Mouse (Mus musculus) hindbrain, embryonic 13.5 days (tissue): Measurements from ENCODE around the gene Ppp2r5a. TPM values are rescaled to one million over a fixed set of nuclear protein-coding genes. Genes with fewer than 3 reads are reported as not detected.

Experiments
- ATAC-seq: fragments of 200-750 bp; cut with Nextera tagmentation; 2 replicates; pipeline ENCODE4 v1.8.0; 2017; ENCODE audit warnings: moderate TSS enrichment; ENCODE audit not compliant: low FRiP score
- H3K27ac ChIP-seq: fragments of 300-500 bp; sonication (generic); 2 replicates; pipeline ENCODE4 v1.5.1; 2015; ENCODE audit warnings: inconsistent platforms, mild to moderate bottlenecking, moderate library complexity
- H3K27me3 ChIP-seq: fragments of 300-500 bp; sonication (generic); 2 replicates; pipeline ENCODE4 v1.6.1; 2015; ENCODE audit warnings: mild to moderate bottlenecking, inconsistent platforms
- H3K36me3 ChIP-seq: fragments of 300-500 bp; sonication (generic); 2 replicates; pipeline ENCODE4 v1.6.1; 2015; ENCODE audit warnings: mild to moderate bottlenecking, inconsistent platforms
- H3K4me1 ChIP-seq: fragments of 300-500 bp; sonication (generic); replicated peaks from 2 replicates; pipeline ENCODE4 v1.6.1; 2015; ENCODE audit warnings: inconsistent platforms
- H3K4me2 ChIP-seq: fragments of 300-500 bp; sonication (generic); 2 replicates; pipeline ENCODE4 v1.6.1; 2015; ENCODE audit warnings: inconsistent platforms, mild to moderate bottlenecking, moderate library complexity
- H3K4me3 ChIP-seq: fragments of 300-500 bp; sonication (generic); 2 replicates; pipeline ENCODE4 v1.5.1; 2015; ENCODE audit warnings: mild to moderate bottlenecking, inconsistent platforms
- H3K9ac ChIP-seq: fragments of 300-500 bp; sonication (generic); 2 replicates; pipeline ENCODE4 v1.6.1; 2015; ENCODE audit warnings: mild to moderate bottlenecking, inconsistent platforms
- H3K9me3 ChIP-seq: fragments of 300-500 bp; sonication (generic); 2 replicates; pipeline ENCODE4 v1.6.1; 2016; ENCODE audit warnings: inconsistent platforms
- WGBS: fragments of 180-500 bp; shearing (Covaris S2); methylation state at CpG from one replicate; pipeline ENCODE4 v1.1.7; 2015; 5-methylcytosine and 5-hydroxymethylcytosine counted together
- polyA plus RNA-seq: library from polyadenylated mRNA; unstranded; fragments of >200 nt; fragmentation: Nextera tagmentation; extraction: Ambion mirVana; gene quantifications from 2 replicates; pipeline ENCODE4 v1.2.1, GENCODE M21; 2015

Ppp2r5a gene
- polyA plus RNA-seq, 1 experiment from 2014 or later, result 7.5 TPM

GRCm38 (mm10) chr1:191313158-191313557 is 89.9 kb downstream of the Ppp2r5a start:
- no peak for ATAC-seq
- H3K4me3 ChIP-seq, result peak overlapping the region; percentile 45; the same call in 1 of the 2 replicates
- H3K27ac ChIP-seq, result no peak overlapping the region
- WGBS, result 76% methylated on average over 6 of the region's 6 CpGs
- H3K4me1 ChIP-seq, result peaks cover 16% of the 10 kb centered on the region
- peaks cover 5% of the 10 kb centered on the region for H3K36me3 ChIP-seq
- H3K4me2 ChIP-seq, result peak overlapping the region; percentile 51; the same call in 1 of the 2 replicates
- no peaks in the 10 kb centered on the region for H3K9me3 ChIP-seq
- H3K9ac ChIP-seq, result peak overlapping the region; percentile 63; the same call in 1 of the 2 replicates
- no peaks in the 10 kb centered on the region for H3K27me3 ChIP-seq

GRCm38 (mm10) chr1:191312513-191312941 is 90.5 kb downstream of the Ppp2r5a start:
- Histone ChIP-seq H3K9me3 (no peaks in the 10 kb centered on the region), H3K4me1 (peaks cover 15% of the 10 kb centered on the region), H3K27ac (no peak overlapping the region), H3K27me3 (no peaks in the 10 kb centered on the region), H3K4me3 (peak overlapping the region; percentile 45), H3K36me3 (peaks cover 12% of the 10 kb centered on the region), H3K9ac (peak overlapping the region; percentile 63; the same call in 1 of the 2 replicates), H3K4me2 (peak overlapping the region; percentile 51)
- peak; percentile 78 for ATAC-seq
- 2% methylated on average over 14 of the region's 14 CpGs for WGBS

GRCm38 (mm10) chr1:191311296-191311898 is 91.7 kb downstream of the Ppp2r5a start:
- H3K36me3 ChIP-seq, result peaks cover 23% of the 10 kb centered on the region
- H3K4me3 ChIP-seq, result no peak overlapping the region
- H3K27ac ChIP-seq, result no peak overlapping the region
- H3K4me1 ChIP-seq, result peaks cover 8% of the 10 kb centered on the region
- no peak overlapping the region for H3K9ac ChIP-seq
- 74% methylated on average over 4 of the region's 4 CpGs for WGBS
- H3K9me3 ChIP-seq, result no peaks in the 10 kb centered on the region
- no peak overlapping the region for H3K4me2 ChIP-seq
- no peaks in the 10 kb centered on the region for H3K27me3 ChIP-seq
- ATAC-seq, result no peak

- no peak overlapping the region for H3K4me3 ChIP-seq
- 83% methylated on average over 9 of the region's 9 CpGs for WGBS
- no peak for ATAC-seq
- no peaks in the 10 kb centered on the region for H3K9me3 ChIP-seq
- H3K27ac ChIP-seq, result no peak overlapping the region
- H3K36me3 ChIP-seq, result peaks cover 25% of the 10 kb centered on the region
- peaks cover 7% of the 10 kb centered on the region for H3K4me1 ChIP-seq
- no peak overlapping the region for H3K4me2 ChIP-seq
- no peaks in the 10 kb centered on the region for H3K27me3 ChIP-seq
- H3K9ac ChIP-seq, result no peak overlapping the region
Measured at GRCm38 (mm10) chr1:191307766-191308455, 95.2 kb downstream of the Ppp2r5a start.

GRCm38 (mm10) chr1:191306316-191306715 is 96.8 kb downstream of the Ppp2r5a start:
- H3K4me2 ChIP-seq, result no peak overlapping the region
- H3K4me1 ChIP-seq, result no peaks in the 10 kb centered on the region; the same call in 1 of the 2 replicates
- 88% methylated on average over 9 of the region's 9 CpGs for WGBS
- H3K36me3 ChIP-seq, result peaks cover 25% of the 10 kb centered on the region
- no peak overlapping the region for H3K4me3 ChIP-seq
- H3K9ac ChIP-seq, result no peak overlapping the region
- H3K27me3 ChIP-seq, result no peaks in the 10 kb centered on the region
- no peaks in the 10 kb centered on the region for H3K9me3 ChIP-seq
- H3K27ac ChIP-seq, result no peak overlapping the region
- ATAC-seq, result no peak

- ATAC-seq, result no peak
- WGBS, result 62% methylated on average over 7 of the region's 7 CpGs
Measured at GRCm38 (mm10) chr1:191305610-191306009, 97.5 kb downstream of the Ppp2r5a start.

GRCm38 (mm10) chr1:191304216-191304615 is 98.9 kb downstream of the Ppp2r5a start:
- Histone ChIP-seq H3K27me3 (no peaks in the 10 kb centered on the region), H3K9me3 (no peaks in the 10 kb centered on the region), H3K4me3 (no peak overlapping the region), H3K4me1 (no peaks in the 10 kb centered on the region; the same call in 1 of the 2 replicates), H3K27ac (no peak overlapping the region), H3K4me2 (no peak overlapping the region), H3K36me3 (peaks cover 24% of the 10 kb centered on the region), H3K9ac (no peak overlapping the region)
- no peak for ATAC-seq
- 74% methylated on average over 6 of the region's 6 CpGs for WGBS

More at GRCm38 (mm10) chr1:191305610-191306009, 97.5 kb downstream of the Ppp2r5a start:
- no peaks in the 10 kb centered on the region for H3K27me3 ChIP-seq
- no peaks in the 10 kb centered on the region for H3K9me3 ChIP-seq
- H3K4me2 ChIP-seq, result no peak overlapping the region
- H3K9ac ChIP-seq, result no peak overlapping the region
- H3K36me3 ChIP-seq, result peaks cover 25% of the 10 kb centered on the region
- no peaks in the 10 kb centered on the region; the same call in 1 of the 2 replicates for H3K4me1 ChIP-seq
- H3K4me3 ChIP-seq, result no peak overlapping the region
- H3K27ac ChIP-seq, result no peak overlapping the region

- Histone ChIP-seq H3K9ac (no peak overlapping the region), H3K4me2 (no peak overlapping the region), H3K9me3 (no peaks in the 10 kb centered on the region), H3K36me3 (peaks cover 22% of the 10 kb centered on the region), H3K4me3 (no peak overlapping the region), H3K4me1 (no peaks in the 10 kb centered on the region; the same call in 1 of the 2 replicates), H3K27ac (no peak overlapping the region), H3K27me3 (no peaks in the 10 kb centered on the region)
- 79% methylated on average over 3 of the region's 3 CpGs for WGBS
- ATAC-seq, result no peak
Measured at GRCm38 (mm10) chr1:191303736-191304135, 99.3 kb downstream of the Ppp2r5a start.

Other genes starting within 250 kb of the Ppp2r5a start
- not detected in 2 replicates for gene Fam71a, start 238.5 kb downstream of the Ppp2r5a start, polyA plus RNA-seq
- 1.2 and 1.5 TPM in 2 replicates for gene Atf3, start 185.2 kb downstream of the Ppp2r5a start, polyA plus RNA-seq
- 105 and 109 TPM in 2 replicates for gene Nenf, start 85.1 kb downstream of the Ppp2r5a start, polyA plus RNA-seq
- 36.7 and 39.9 TPM in 2 replicates for gene Tmem206, start 77.4 kb downstream of the Ppp2r5a start, polyA plus RNA-seq
- 11.4 TPM in 2 replicates for gene Dtl, start 172.3 kb upstream of the Ppp2r5a start, polyA plus RNA-seq
- 44.0 and 48.2 TPM in 2 replicates for gene Ints7, start 172.4 kb upstream of the Ppp2r5a start, polyA plus RNA-seq